Mouse (Mus musculus) spleen, adult 2 months (tissue): ENCODE measurements at regions not wholly inside any gene's neighbourhood (a gene's known extent, or its start where the extent isn't known, plus 50 kb on each side); places are given as distances from the start of the nearest gene placed in this dataset.

Source experiments
- CTCF ChIP-seq: fragments of 200-500 bp; IDR thresholded peaks from 2 replicates; pipeline ENCODE4 v1.5.1; 2011; ENCODE audit warnings: mild to moderate bottlenecking, inconsistent platforms; ENCODE audit not compliant: insufficient read depth, insufficient read length, insufficient replicate concordance; ENCODE audit errors: extremely low read depth
- POLR2A ChIP-seq: fragments of 200-500 bp; IDR thresholded peaks from 2 replicates; pipeline ENCODE4 v1.6.1; 2011; ENCODE audit warnings: low read depth, low read length, inconsistent platforms

GRCm38 (mm10) chr11:84597572-84598295, 72.4 kb upstream of the Lhx1 start:
- no peak for TF ChIP-seq CTCF
- no peak for TF ChIP-seq POLR2A
